Mouse (Mus musculus) hindbrain, postnatal 0 days (tissue): ENCODE measurements around the gene Fam98b. TPM values are rescaled to one million over a fixed set of nuclear protein-coding genes. Genes with fewer than 3 reads are reported as not detected.

ENCODE experiments used
- ATAC-seq: fragments of 200-750 bp; cut with Nextera tagmentation; 2 replicates; pipeline ENCODE4 v1.8.0; 2017; ENCODE audit warnings: mild to moderate bottlenecking, moderate TSS enrichment, moderate library complexity
- DNase-seq: peaks from one replicate; pipeline ENCODE4 v3.0.0-alpha.2; 2015; ENCODE audit warnings: low spot score
- H3K27ac ChIP-seq: fragments of 300-500 bp; sonication (generic); 2 replicates; pipeline ENCODE4 v1.5.1; 2014; ENCODE audit warnings: mild to moderate bottlenecking
- H3K27me3 ChIP-seq: fragments of 300-500 bp; sonication (generic); 2 replicates; pipeline ENCODE4 v1.6.1; 2014; ENCODE audit warnings: low read length, mixed read lengths; ENCODE audit not compliant: insufficient read depth
- H3K36me3 ChIP-seq: fragments of 300-500 bp; sonication (generic); 2 replicates; pipeline ENCODE4 v1.6.1; 2014; ENCODE audit warnings: low read length, mixed read lengths; ENCODE audit not compliant: insufficient read depth
- H3K4me1 ChIP-seq: fragments of 300-500 bp; sonication (generic); 2 replicates; pipeline ENCODE4 v1.6.1; 2014; ENCODE audit warnings: antibody characterized with exemption, low read length, mixed read lengths; ENCODE audit not compliant: insufficient read depth
- H3K4me2 ChIP-seq: fragments of 300-500 bp; sonication (generic); 2 replicates; pipeline ENCODE4 v1.6.1; 2014; ENCODE audit warnings: low read depth, mild to moderate bottlenecking, low read length, moderate library complexity, mixed read lengths
- H3K4me3 ChIP-seq: fragments of 300-500 bp; sonication (generic); 2 replicates; pipeline ENCODE4 v1.5.1; 2014; ENCODE audit warnings: low read length
- H3K9ac ChIP-seq: fragments of 300-500 bp; sonication (generic); replicated peaks from 2 replicates; pipeline ENCODE4 v1.6.1; 2014; ENCODE audit warnings: mild to moderate bottlenecking, low read length, moderate library complexity, mixed read lengths
- H3K9me3 ChIP-seq: fragments of 300-500 bp; sonication (generic); 2 replicates; pipeline ENCODE4 v1.6.1; 2016; ENCODE audit warnings: low read length, mixed read lengths
- CTCF ChIP-seq: IDR thresholded peaks from 2 replicates; pipeline ENCODE4 v1.5.1; 2016; ENCODE audit warnings: antibody characterized with exemption, control low read depth, low read depth
- WGBS: fragments of 180-500 bp; shearing (Covaris S2); extraction: QIAGEN DNeasy Blood & Tissue Kit; methylation state at CpG from one replicate; pipeline ENCODE4 v1.1.7; 2014; 5-methylcytosine and 5-hydroxymethylcytosine counted together
- polyA plus RNA-seq: library from polyadenylated mRNA; unstranded; fragments of >200 nt; fragmentation: Nextera tagmentation; extraction: Ambion mirVana; gene quantifications from 2 replicates; pipeline ENCODE4 v1.2.1, GENCODE M21; 2015
- total RNA-seq: library from RNA; depleted of rRNA; stranded (reverse); fragments of >200 nt; gene quantifications from 2 replicates; pipeline ENCODE4 v1.2.3, GENCODE M21; 2014

Gene Fam98b
- total and polyA plus RNA-seq, 2 experiments from 2014 or later = 5.2 to 11.5 TPM

- H3K4me1 ChIP-seq = no peaks in the 10 kb centered on the region
- H3K27ac ChIP-seq = no peak overlapping the region
- H3K9ac ChIP-seq = no peak overlapping the region
- no peaks in the 10 kb centered on the region for H3K36me3 ChIP-seq
- DNase-seq = no peak
- H3K9me3 ChIP-seq = no peaks in the 10 kb centered on the region
- H3K4me3 ChIP-seq = no peak overlapping the region
- no peaks in the 10 kb centered on the region for H3K27me3 ChIP-seq
- no peak overlapping the region for H3K4me2 ChIP-seq
- 59% methylated on average over 4 of the region's 4 CpGs for WGBS
- ATAC-seq = no peak
- TF ChIP-seq CTCF = no peak
Measured at GRCm38 (mm10) chr2:117241953-117242352, 7.6 kb upstream of the Fam98b start.

DNA sequence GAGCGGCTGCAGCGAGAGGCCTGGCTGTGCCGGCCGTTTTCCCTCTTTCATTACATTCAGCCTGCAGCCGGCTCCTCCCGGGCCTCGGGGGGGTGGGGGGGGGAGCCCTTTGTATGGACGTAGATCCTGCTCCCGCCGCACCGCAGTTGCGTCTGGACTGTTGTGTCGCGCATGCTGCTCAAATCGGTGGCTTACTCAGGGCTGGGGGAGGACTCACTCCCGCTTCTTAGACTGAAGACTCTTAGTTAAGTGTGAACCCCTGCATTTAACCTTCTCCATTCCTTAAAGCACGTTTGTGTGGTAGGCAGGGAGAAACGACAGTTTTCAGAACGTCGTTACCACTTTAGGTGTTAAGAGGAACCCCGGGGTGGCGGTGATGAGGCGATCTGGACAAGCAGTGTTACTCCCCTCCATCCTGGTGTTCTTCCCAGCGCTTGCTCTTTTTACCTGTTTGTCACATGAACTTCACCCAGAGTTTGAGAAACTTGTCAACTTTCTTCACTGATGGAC lies 517 bp downstream of the Fam98b start:
- peaks cover 7% of the 10 kb centered on the region; the same call in 1 of the 2 replicates for H3K4me1 ChIP-seq
- H3K36me3 ChIP-seq = no peaks in the 10 kb centered on the region
- H3K27me3 ChIP-seq = no peaks in the 10 kb centered on the region
- 0% methylated on average over 24 of the region's 24 CpGs for WGBS
- 0 out of 2 replicates have a peak, but pooled peaks have one; percentile 13 for TF ChIP-seq CTCF
- ATAC-seq (peak; percentile 68), DNase-seq (peak; percentile 39)
- no peaks in the 10 kb centered on the region for H3K9me3 ChIP-seq
- peak overlapping the region; percentile 78 for H3K9ac ChIP-seq
- H3K4me2 ChIP-seq = peak overlapping the region; percentile 92
- peak overlapping the region; percentile 80 for H3K27ac ChIP-seq
- peak overlapping the region; percentile 81 for H3K4me3 ChIP-seq

GRCm38 (mm10) chr2:117255415-117255814 lies 5.9 kb downstream of the Fam98b start:
- 93% methylated on average over 2 of the region's 2 CpGs for WGBS
- no peak for ATAC-seq
- Histone ChIP-seq H3K4me1 (peaks cover 6% of the 10 kb centered on the region; the same call in 1 of the 2 replicates), H3K9me3 (no peaks in the 10 kb centered on the region), H3K9ac (no peak overlapping the region), H3K4me2 (no peak overlapping the region), H3K4me3 (no peak overlapping the region), H3K27me3 (no peaks in the 10 kb centered on the region), H3K27ac (no peak overlapping the region), H3K36me3 (peaks cover 8% of the 10 kb centered on the region)
- DNase-seq = no peak
- no peak for TF ChIP-seq CTCF

DNA sequence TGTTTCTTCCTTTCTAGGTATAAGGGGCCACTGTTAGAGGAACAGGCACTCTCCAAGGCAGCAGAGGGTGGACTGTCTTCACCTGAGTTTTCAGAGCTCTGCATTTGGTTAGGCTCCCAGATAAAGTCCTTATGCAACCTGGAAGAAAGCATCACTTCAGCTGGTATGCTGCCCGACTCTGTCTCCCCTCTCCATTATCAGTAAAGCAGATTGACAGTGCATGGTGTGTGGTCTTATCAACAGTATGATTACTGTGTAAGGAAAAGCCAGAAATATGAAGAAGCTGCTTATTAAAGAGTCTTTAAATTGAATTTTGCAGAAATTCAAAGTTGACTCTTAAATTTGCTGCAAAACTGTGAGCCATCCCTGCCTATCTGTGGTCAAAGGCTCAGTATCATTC lies 8.1 kb downstream of the Fam98b start:
- Histone ChIP-seq H3K4me1 (no peaks in the 10 kb centered on the region), H3K4me2 (no peak overlapping the region), H3K27me3 (no peaks in the 10 kb centered on the region), H3K4me3 (no peak overlapping the region), H3K36me3 (peaks cover 8% of the 10 kb centered on the region), H3K27ac (no peak overlapping the region), H3K9ac (no peak overlapping the region), H3K9me3 (no peaks in the 10 kb centered on the region)
- DNase-seq = no peak
- WGBS = 87% methylated on average over 1 of the region's 1 CpGs
- ATAC-seq = no peak
- TF ChIP-seq CTCF = no peak

DNA sequence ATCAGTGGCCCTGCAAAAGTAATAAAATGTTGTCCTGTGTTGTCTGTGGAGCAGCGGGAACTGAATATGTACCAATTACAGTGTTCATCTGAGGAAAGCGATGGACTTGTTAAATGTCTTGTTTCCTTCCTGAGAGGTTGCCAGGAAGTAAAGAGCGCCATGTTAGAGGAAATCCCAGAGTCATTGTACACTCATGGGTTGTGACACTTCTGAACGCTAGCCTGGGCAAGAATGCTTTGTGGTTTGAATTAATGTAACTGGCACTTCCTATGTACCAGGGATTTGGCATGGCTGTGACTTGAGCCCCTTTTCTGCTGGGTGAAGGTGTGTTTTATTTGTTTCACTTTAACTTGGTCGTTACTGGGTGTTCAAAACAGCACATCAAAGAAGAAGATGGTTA lies 12.6 kb downstream of the Fam98b start:
- Histone ChIP-seq H3K36me3 (peaks cover 14% of the 10 kb centered on the region), H3K4me1 (no peaks in the 10 kb centered on the region), H3K27ac (no peak overlapping the region), H3K9ac (no peak overlapping the region), H3K4me2 (no peak overlapping the region), H3K27me3 (no peaks in the 10 kb centered on the region), H3K4me3 (no peak overlapping the region), H3K9me3 (no peaks in the 10 kb centered on the region)
- ATAC-seq (no peak), DNase-seq (no peak)
- no peak for TF ChIP-seq CTCF
- WGBS = 92% methylated on average over 5 of the region's 5 CpGs

DNA sequence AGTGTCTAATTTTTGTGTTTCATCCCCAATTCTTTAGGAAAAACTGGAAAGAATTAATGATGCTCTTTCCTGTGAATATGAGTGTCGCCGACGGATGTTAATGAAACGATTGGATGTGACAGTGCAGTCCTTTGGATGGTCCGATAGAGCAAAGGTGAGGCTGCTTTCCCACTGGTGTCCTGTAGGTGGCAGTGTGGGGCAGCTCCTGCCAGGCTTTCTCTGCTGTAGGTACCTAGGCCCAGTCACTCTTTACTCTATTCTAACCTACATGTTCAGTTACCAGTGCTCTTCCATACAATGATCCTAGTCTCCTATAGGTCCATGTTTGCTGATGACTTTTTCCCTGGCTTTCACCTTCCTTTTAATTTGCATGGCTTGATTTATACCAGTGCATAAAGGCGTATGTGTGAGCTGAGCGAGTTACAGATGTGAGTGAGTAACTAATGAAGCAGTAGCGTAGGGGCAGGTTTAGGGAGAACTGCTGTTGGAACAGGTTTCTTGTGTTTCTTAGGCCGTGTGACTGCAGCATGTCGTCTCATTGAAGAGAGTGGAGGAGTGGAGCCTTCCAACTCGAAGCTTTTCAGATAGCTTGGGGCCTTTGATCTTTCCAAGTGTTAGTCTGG lies 14.4 kb downstream of the Fam98b start:
- Histone ChIP-seq H3K27me3 (no peaks in the 10 kb centered on the region), H3K4me2 (no peak overlapping the region), H3K27ac (no peak overlapping the region), H3K9me3 (no peaks in the 10 kb centered on the region), H3K4me3 (no peak overlapping the region), H3K4me1 (no peaks in the 10 kb centered on the region), H3K36me3 (peaks cover 19% of the 10 kb centered on the region; the same call in 1 of the 2 replicates), H3K9ac (no peak overlapping the region)
- ATAC-seq (peak; percentile 80), DNase-seq (peak; percentile 74)
- TF ChIP-seq CTCF = peak; percentile 97
- 70% methylated on average over 11 of the region's 11 CpGs for WGBS

- TF ChIP-seq CTCF = no peak
- H3K4me2 ChIP-seq = no peak overlapping the region
- no peaks in the 10 kb centered on the region for H3K4me1 ChIP-seq
- H3K9me3 ChIP-seq = no peaks in the 10 kb centered on the region
- H3K9ac ChIP-seq = no peak overlapping the region
- WGBS = 72% methylated on average over 7 of the region's 7 CpGs
- ATAC-seq (no peak), DNase-seq (peak; percentile 46)
- no peak overlapping the region for H3K4me3 ChIP-seq
- no peaks in the 10 kb centered on the region for H3K36me3 ChIP-seq
- no peak overlapping the region for H3K27ac ChIP-seq
- no peaks in the 10 kb centered on the region for H3K27me3 ChIP-seq
Measured at GRCm38 (mm10) chr2:117288291-117288690, 38.8 kb downstream of the Fam98b start.
